Mouse (Mus musculus): ENCODE data around the gene Lamc2. TPM values are rescaled to one million over a fixed set of nuclear protein-coding genes. Genes with fewer than 3 reads are reported as not detected.

The Lamc2 gene
- polyA plus RNA-seq, 1 experiment from 2014 or later: 62.9 TPM

GRCm38 (mm10) chr1:153155364-153155763 lies 30.9 kb downstream of the Lamc2 start:
- Histone ChIP-seq H3K4me3 (ENCODE audit: low read depth, low read length) (no peak overlapping the region), H3K9ac (replicated peaks; ENCODE audit: low read depth) (no peak overlapping the region), H3K27ac (ENCODE audit: low read length) (no peak overlapping the region), H3K36me3 (ENCODE audit: insufficient read depth, low read length) (no peaks in the 10 kb centered on the region), H3K9me3 (ENCODE audit: low read length) (no peaks in the 10 kb centered on the region), H3K27me3 (replicated peaks; ENCODE audit: insufficient read depth, low read length) (no peaks in the 10 kb centered on the region), H3K4me1 (ENCODE audit: insufficient read depth, low read depth, low read length) (no peaks in the 10 kb centered on the region; the same call in 1 of the 2 replicates), H3K4me2 (replicated peaks; ENCODE audit: low read depth, low read length) (no peak overlapping the region)
- 72% methylated on average over 8 of the region's 8 CpGs for WGBS
- no peak for DNase-seq (ENCODE audit: low spot score)
- ATAC-seq: no peak
- no peak for TF ChIP-seq EP300 (IDR thresholded peaks at IDR 0.05)
- no peak for TF ChIP-seq CTCF (IDR thresholded peaks at IDR 0.05)

GRCm38 (mm10) chr1:153153619-153154137 lies 32.6 kb downstream of the Lamc2 start:
- no peak overlapping the region for H3K4me3 ChIP-seq (ENCODE audit: low read depth, low read length)
- 47% methylated on average over 10 of the region's 10 CpGs for WGBS
- no peak overlapping the region for H3K4me2 ChIP-seq (replicated peaks; ENCODE audit: low read depth, low read length)
- H3K9me3 ChIP-seq (ENCODE audit: low read length): no peaks in the 10 kb centered on the region
- no peaks in the 10 kb centered on the region for H3K27me3 ChIP-seq (replicated peaks; ENCODE audit: insufficient read depth, low read length)
- DNase-seq (ENCODE audit: low spot score): peak; percentile 58
- ATAC-seq: peak; percentile 80
- H3K36me3 ChIP-seq (ENCODE audit: insufficient read depth, low read length): no peaks in the 10 kb centered on the region
- no peak overlapping the region for H3K27ac ChIP-seq (ENCODE audit: low read length)
- TF ChIP-seq EP300 (IDR thresholded peaks at IDR 0.05) (no peak), CTCF (IDR thresholded peaks at IDR 0.05) (no peak)
- no peaks in the 10 kb centered on the region; the same call in 1 of the 2 replicates for H3K4me1 ChIP-seq (ENCODE audit: insufficient read depth, low read depth, low read length)
- no peak overlapping the region for H3K9ac ChIP-seq (replicated peaks; ENCODE audit: low read depth)

GRCm38 (mm10) chr1:153152594-153152993 lies 33.7 kb downstream of the Lamc2 start:
- Histone ChIP-seq H3K36me3 (ENCODE audit: insufficient read depth, low read length) (no peaks in the 10 kb centered on the region), H3K27ac (ENCODE audit: low read length) (no peak overlapping the region)

GRCm38 (mm10) chr1:153145791-153146190 lies 40.5 kb downstream of the Lamc2 start:
- Histone ChIP-seq H3K4me2 (replicated peaks; ENCODE audit: low read depth, low read length) (no peak overlapping the region), H3K9ac (replicated peaks; ENCODE audit: low read depth) (no peak overlapping the region), H3K27me3 (replicated peaks; ENCODE audit: insufficient read depth, low read length) (no peaks in the 10 kb centered on the region), H3K4me3 (ENCODE audit: low read depth, low read length) (no peak overlapping the region), H3K36me3 (ENCODE audit: insufficient read depth, low read length) (no peaks in the 10 kb centered on the region), H3K9me3 (ENCODE audit: low read length) (no peaks in the 10 kb centered on the region), H3K4me1 (ENCODE audit: insufficient read depth, low read depth, low read length) (peaks cover 9% of the 10 kb centered on the region; the same call in 1 of the 2 replicates), H3K27ac (ENCODE audit: low read length) (peak overlapping the region; percentile 32; the same call in 1 of the 2 replicates)
- DNase-seq (ENCODE audit: low spot score): peak; percentile 64
- TF ChIP-seq CTCF (IDR thresholded peaks at IDR 0.05) (no peak), EP300 (IDR thresholded peaks at IDR 0.05) (no peak)
- 40% methylated on average over 5 of the region's 5 CpGs for WGBS
- peak; percentile 49 for ATAC-seq

More at GRCm38 (mm10) chr1:153152594-153152993, 33.7 kb downstream of the Lamc2 start:
- DNase-seq (ENCODE audit: low spot score) (peak; percentile 39), ATAC-seq (no peak)
- no peaks in the 10 kb centered on the region; the same call in 1 of the 2 replicates for H3K4me1 ChIP-seq (ENCODE audit: insufficient read depth, low read depth, low read length)
- 64% methylated on average over 7 of the region's 7 CpGs for WGBS
- H3K9ac ChIP-seq (replicated peaks; ENCODE audit: low read depth): no peak overlapping the region
- no peaks in the 10 kb centered on the region for H3K27me3 ChIP-seq (replicated peaks; ENCODE audit: insufficient read depth, low read length)
- H3K4me3 ChIP-seq (ENCODE audit: low read depth, low read length): no peak overlapping the region
- no peak overlapping the region for H3K4me2 ChIP-seq (replicated peaks; ENCODE audit: low read depth, low read length)
- no peaks in the 10 kb centered on the region for H3K9me3 ChIP-seq (ENCODE audit: low read length)
- TF ChIP-seq CTCF (IDR thresholded peaks at IDR 0.05) (no peak), EP300 (IDR thresholded peaks at IDR 0.05) (no peak)

- 64% methylated on average over 11 of the region's 11 CpGs for WGBS
- Histone ChIP-seq H3K4me1 (ENCODE audit: insufficient read depth, low read depth, low read length) (peaks cover 15% of the 10 kb centered on the region; the same call in 1 of the 2 replicates), H3K27me3 (replicated peaks; ENCODE audit: insufficient read depth, low read length) (no peaks in the 10 kb centered on the region), H3K4me3 (ENCODE audit: low read depth, low read length) (no peak overlapping the region), H3K9me3 (ENCODE audit: low read length) (no peaks in the 10 kb centered on the region), H3K36me3 (ENCODE audit: insufficient read depth, low read length) (no peaks in the 10 kb centered on the region), H3K27ac (ENCODE audit: low read length) (no peak overlapping the region), H3K4me2 (replicated peaks; ENCODE audit: low read depth, low read length) (no peak overlapping the region), H3K9ac (replicated peaks; ENCODE audit: low read depth) (no peak overlapping the region)
- DNase-seq (ENCODE audit: low spot score): no peak
- no peak for ATAC-seq
- TF ChIP-seq CTCF (IDR thresholded peaks at IDR 0.05) (no peak), EP300 (IDR thresholded peaks at IDR 0.05) (no peak)
Measured at GRCm38 (mm10) chr1:153144021-153144420, 42.2 kb downstream of the Lamc2 start.

GRCm38 (mm10) chr1:153140747-153141228 lies 45.5 kb downstream of the Lamc2 start:
- Histone ChIP-seq H3K4me3 (ENCODE audit: low read depth, low read length) (no peak overlapping the region), H3K9ac (replicated peaks; ENCODE audit: low read depth) (no peak overlapping the region), H3K27ac (ENCODE audit: low read length) (peak overlapping the region; percentile 75), H3K4me1 (ENCODE audit: insufficient read depth, low read depth, low read length) (peaks cover 11% of the 10 kb centered on the region; the same call in 1 of the 2 replicates), H3K36me3 (ENCODE audit: insufficient read depth, low read length) (no peaks in the 10 kb centered on the region), H3K27me3 (replicated peaks; ENCODE audit: insufficient read depth, low read length) (no peaks in the 10 kb centered on the region), H3K4me2 (replicated peaks; ENCODE audit: low read depth, low read length) (no peak overlapping the region), H3K9me3 (ENCODE audit: low read length) (no peaks in the 10 kb centered on the region)
- ATAC-seq (peak; percentile 93), DNase-seq (ENCODE audit: low spot score) (peak; percentile 94)
- WGBS: 17% methylated on average over 8 of the region's 8 CpGs
- peak; percentile 95 for TF ChIP-seq EP300 (IDR thresholded peaks at IDR 0.05)
- no peak for TF ChIP-seq CTCF (IDR thresholded peaks at IDR 0.05)
